Mouse (Mus musculus): ENCODE measurements around the gene Cox7a2. TPM values are rescaled to one million over a fixed set of nuclear protein-coding genes. Genes with fewer than 3 reads are reported as not detected.

Gene Cox7a2
- polyA plus RNA-seq, 1 experiment from 2014 or later = 1,316 TPM

Other genes starting within 250 kb of the Cox7a2 start
- gene Col12a1, start 41.0 kb downstream of the Cox7a2 start, polyA plus RNA-seq (2015; fragmentation: Nextera tagmentation; extraction: Ambion mirVana) = 13.2 and 14.7 TPM in 2 replicates
- 80.0 and 86.2 TPM in 2 replicates for gene Tmem30a, start 33.6 kb upstream of the Cox7a2 start, polyA plus RNA-seq (2015; fragmentation: Nextera tagmentation; extraction: Ambion mirVana)

All from heart, embryonic 13.5 days (tissue).